Mouse (Mus musculus) left cerebral cortex, postnatal 36 days (tissue): ENCODE measurements around the gene Gm21969. TPM values are rescaled to one million over a fixed set of nuclear protein-coding genes. Genes with fewer than 3 reads are reported as not detected.

Experiments used
- DNase-seq, 2 experiments: peaks; one replicate each; pipeline ENCODE4 v3.0.0; 2021 to 2022; ENCODE audit warnings: low spot score in 2 of 2, mixed read lengths in 1 of 2
- intact Hi-C: fragments of 180-260 bp; cut with DNase I; formaldehyde crosslinking; loops from one replicate; pipeline ENCODE4 v1.15.1; 2025
- total RNA-seq, 2 experiments: library from RNA; stranded (reverse); gene quantifications; 2 replicates each; pipeline ENCODE4 v1.2.3; 2021

Gene Gm21969
- total RNA-seq, 2 experiments from 2014 or later = not detected

DNA sequence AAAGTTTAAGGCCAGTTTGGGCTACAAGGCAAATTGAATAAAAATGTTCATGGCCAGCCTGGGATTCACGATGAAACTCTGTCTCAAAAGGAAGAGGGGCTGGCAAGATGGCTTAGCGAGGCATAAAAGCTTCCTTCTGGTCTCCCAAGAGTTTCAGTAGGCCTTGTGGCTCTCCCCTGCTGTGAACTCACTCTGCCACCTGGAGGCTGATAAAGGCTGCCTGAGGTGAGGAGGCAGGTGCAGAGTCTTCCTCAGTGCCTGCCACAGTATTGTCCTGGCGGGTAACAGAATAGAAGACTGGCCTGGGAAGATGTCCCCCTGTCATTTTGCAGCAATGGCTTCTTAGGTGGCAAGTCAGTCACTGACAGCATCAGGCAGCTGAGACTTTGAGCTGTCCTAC, 20.1 kb upstream of the Gm21969 start:
- DNase-seq = no peak
- intact Hi-C loops = no loop called here

GRCm38 (mm10) chr4:139583629-139584245, 19.2 kb upstream of the Gm21969 start:
- no peak for DNase-seq
- intact Hi-C loops = no loop called here

GRCm38 (mm10) chr4:139584704-139585103, 18.3 kb upstream of the Gm21969 start:
- no peak for DNase-seq
- intact Hi-C loops = no loop called here

- no peak for DNase-seq
- intact Hi-C loops = no loop called here
These were observed 17.3 kb upstream of the Gm21969 start for GRCm38 (mm10) chr4:139585713-139586112.

DNA sequence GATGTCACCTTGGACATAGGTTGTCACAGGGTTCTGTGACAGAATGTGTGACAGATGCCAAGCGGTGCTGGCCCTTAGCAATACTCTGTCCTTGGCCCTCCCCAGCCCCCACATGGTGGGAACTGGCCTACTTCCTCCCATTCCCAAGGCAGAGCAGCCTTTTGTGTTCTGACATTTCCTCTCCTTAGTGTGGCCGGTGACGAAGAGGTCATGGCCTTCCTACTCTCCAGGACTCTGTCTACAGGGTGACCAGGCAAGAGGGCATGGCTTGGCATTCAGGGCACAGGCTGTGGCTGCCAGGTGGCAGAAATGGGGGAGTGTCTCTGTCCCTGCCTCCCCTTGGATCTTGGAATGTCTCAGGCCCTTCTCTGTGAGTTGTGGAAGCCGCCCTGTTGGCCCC, 15.6 kb upstream of the Gm21969 start:
- intact Hi-C loops = no loop called here
- DNase-seq = no peak

DNA sequence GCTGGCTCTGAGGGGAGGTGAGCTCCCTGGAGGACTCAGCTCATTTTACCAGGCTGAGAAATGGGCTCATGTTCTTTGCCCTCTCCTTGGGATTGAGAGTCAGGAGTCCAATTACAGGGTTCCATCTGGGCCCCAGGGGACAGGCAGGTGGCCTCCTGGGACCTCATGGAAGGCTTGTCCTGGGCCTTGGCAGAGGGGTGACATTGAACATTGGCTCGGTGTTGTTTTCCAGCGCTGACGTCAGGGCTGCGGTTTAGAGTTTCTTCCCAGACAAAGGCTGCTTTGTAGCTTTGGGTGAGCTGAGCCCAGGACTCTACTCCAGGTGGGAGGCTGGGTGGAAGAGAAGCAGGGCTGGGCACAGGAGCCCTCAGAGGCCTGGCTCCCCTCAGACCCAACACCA, 15.2 kb upstream of the Gm21969 start:
- no peak for DNase-seq
- intact Hi-C loops = no loop called here

DNA sequence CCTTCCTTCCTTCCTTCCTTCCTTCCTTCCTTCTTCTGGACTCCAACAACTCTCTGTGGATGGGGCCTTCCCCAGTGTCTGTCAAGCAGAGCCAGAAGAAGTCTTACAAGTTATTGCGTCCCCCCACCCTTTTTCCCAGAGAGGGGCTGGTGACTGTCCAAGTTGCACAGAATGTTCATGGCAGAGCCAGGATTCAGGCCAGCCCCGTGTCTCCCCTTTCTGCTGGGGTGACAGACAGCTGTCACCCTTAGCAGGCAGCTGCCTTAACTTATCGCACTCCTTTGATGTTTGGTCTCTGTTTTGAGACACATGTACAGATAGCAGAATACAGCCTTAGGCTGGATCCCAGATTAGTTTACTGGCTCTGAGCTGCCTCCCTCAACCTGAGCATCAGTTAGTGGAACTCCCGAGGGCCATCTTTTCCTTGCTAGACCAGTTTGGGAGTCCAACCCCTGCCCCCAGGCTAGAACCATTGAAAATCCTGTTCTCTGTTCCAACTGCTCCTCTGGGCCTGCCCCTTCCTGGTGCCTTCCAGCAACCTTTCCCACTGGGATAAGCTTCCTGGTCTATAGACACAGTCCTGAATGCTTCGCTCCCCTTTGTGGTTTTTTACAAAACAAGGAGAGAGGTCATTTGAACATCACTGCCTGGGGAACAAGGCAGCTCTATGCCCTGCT, 13.5 kb upstream of the Gm21969 start:
- no peak for DNase-seq
- intact Hi-C loops = no loop called here

- DNase-seq = no peak
- intact Hi-C loops = no loop called here
These were observed 12.5 kb upstream of the Gm21969 start for GRCm38 (mm10) chr4:139590446-139590845.

DNA sequence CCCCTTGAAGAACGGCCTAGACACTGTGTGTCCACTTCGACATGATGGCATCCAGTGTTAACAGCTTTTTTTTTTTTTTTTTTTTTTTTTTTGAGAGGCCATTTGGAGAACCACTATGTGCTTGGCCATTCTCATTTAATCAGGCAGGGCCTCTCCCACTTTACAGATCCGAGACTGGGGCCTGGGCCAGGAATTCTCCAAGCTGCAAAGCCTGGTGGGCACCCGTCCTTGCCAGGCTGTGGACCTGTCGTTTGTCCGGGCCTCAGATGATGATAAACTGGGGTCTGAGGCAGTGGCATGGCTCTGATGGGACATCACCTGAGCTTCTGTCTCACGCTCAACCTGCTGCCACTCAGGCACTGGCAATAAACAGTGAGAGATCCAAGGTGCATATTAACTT, 10.1 kb upstream of the Gm21969 start:
- intact Hi-C loops = no loop called here
- DNase-seq = no peak

DNA sequence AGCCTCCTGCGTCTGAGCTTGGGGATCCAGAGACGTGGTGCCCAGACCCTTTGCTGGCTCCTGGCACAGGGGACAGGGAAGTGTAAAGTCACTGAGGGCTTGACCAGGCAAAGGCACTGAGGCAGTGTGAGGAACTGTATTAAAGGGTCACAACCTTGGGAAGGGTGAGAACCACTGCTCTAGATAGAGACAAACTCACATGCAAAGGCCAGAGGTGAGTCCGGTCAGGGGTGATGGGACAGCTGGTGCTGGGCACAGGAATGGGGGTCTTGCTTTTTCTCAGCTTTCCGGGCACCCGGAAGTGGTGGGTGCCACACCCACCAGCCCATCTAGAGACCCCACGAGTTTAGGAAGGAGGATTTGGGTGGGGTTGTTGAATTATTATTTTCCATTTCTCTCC, 9.6 kb upstream of the Gm21969 start:
- intact Hi-C loops = no loop called here
- DNase-seq = no peak

- intact Hi-C loops = no loop called here
- no peak for DNase-seq
These were observed 8.9 kb upstream of the Gm21969 start for GRCm38 (mm10) chr4:139594062-139594461.

DNA sequence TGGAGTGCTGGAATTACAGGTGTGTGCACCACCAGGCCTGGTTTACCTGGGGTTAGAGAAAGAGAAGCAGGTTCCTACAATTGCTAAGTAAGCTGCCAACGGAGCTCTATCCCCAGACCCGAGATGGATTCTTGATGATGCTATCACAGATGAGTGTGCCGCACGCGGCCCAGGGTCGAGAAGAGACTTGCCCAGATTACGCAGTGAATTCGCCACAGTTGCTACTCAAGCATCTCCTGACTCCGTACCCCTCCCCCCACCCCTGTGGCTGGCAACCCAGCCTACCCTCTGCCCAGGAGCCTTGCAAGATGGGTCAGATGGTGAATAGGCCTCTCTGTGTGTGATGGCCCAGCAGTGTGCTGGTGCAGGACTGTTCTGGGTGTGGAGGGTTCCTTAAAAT, 6.3 kb upstream of the Gm21969 start:
- intact Hi-C loops = no loop called here
- no peak for DNase-seq

DNA sequence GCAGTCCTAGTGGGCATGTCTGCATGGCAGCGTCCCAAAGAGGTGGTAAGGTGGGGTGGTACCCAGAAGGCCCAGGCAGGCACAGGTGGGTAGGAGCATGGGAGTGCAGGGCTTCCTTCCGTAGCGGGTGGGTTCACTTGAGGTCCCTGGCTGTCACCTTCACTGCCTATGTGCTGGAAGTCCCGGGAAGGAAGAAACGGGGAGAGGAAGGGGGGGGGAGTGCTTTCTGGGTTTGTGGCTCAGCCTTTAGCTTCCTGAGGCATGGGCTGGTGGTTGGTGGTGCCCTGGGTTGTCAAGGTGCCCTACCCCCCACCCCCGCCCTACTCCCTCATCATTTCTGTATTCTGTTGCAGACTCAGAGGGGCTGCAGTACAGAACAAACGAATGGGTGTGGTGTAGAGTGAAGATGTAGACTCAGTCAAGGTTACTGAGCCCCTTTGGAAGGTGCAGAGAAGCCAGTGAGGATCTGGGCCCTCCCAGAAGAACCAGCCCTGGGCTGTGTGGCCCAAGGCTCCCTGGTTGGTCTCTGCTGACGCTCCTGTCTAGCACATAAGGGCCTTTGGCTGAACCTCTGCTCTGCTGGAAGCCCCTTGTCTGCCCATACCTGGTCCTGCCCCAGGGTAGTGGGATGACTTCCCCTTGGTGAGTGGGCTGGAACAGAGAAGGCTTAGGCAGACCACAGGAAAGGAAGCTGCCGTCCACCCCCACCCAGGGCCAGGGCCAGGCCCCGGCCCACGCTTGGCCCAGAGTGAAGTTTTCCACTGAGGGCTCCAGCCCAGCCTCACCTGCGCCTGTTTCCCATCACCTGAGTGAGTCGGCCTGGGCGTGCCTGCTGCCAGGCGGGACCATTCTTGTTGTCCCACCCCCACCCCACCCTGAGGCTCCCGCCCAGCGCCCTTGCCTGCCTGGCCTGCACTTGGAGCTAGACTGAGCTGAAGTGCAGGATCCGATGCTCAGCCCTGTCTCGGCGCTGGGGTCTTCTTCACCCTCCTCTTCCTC, 5.4 kb upstream of the Gm21969 start:
- intact Hi-C loops = no loop called here

DNA sequence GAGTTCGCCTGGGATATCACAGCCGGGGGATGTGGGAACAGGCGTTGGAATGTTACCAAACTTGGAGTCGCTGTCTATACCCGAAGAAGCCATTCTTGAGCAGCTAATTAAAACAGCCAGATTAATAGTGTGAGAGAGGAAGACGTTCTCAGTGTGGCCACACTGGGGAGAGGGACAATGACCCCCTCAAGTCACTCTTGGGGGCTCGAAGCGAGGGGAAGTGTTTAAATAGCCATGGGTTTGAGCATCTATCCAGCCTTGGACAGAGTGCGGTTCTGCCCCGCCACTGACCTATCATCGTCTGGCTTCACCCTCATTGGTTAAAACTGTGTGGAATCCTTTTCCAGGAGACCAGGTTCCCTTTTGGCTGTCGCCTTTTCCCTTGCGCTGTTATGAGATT, 4.6 kb upstream of the Gm21969 start:
- DNase-seq = no peak
- intact Hi-C loops = no loop called here

More for the DNA sequence above, 5.4 kb upstream of the Gm21969 start:
- no peak for DNase-seq

GRCm38 (mm10) chr4:139598950-139599518, 4.0 kb upstream of the Gm21969 start:
- intact Hi-C loops = no loop called here

DNA sequence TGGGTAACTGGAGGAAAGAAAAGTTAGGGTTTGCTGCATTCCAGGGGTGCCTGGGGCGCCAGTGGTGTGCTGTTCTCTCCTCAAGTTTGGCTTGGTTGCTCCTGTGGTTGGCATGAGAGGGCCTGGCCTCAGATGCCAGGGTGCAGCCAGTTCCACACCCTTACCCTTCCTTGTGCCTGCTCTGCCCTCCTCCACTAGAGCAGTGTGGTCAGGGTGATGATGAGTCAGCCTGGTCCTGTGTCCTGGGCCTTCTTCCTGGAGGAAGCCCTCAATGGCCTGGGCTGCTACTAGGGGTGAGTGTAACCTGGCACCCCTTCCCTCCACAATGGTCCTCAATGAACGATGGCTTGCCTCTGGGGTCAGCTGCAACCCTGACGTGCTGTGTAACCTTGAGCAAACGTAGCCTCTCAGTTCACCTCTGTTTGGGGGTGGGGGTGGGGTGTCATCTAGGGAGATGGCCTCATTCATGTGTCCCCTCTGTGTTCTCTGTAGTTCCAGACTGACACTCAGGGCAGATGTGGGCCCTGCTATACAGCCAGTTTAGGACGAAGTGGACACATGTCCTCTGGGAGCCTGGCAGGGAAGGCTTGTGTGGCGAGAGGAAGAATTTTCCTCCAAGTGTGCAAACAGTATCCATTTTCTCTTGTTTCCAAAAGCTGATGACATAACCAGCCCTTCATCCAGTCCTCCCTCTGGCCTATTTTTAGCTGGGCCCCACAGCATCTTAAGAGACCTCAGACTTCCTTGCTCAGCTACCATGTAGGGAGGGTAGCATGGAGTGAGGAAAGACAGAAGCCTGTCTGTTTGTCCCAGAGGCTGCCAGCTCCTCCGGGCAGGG, 1.2 kb upstream of the Gm21969 start:
- intact Hi-C loops = no loop called here
- DNase-seq = no peak

More at GRCm38 (mm10) chr4:139598950-139599518, 4.0 kb upstream of the Gm21969 start:
- peak in 1 of 2 experiments; percentile 58 for DNase-seq

DNA sequence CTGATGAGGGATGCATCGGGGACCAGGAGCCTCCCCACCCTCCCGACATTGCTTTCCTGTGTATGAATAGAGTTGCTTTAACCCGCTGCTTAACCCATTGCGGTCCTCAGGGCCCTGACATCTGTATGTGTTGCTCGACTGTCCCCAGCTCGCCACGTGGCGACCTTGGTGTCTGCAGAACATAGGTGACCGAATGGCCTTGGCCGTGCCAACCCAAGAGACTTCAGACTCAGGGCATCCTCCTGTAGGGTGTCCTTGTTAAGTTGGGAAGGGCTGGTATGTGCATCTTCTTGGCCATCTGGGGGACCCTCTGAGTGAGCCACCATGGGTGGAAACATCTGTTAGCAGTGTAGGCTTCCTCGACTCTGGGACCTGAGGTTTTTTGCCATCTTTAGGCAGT, 2.2 kb downstream of the Gm21969 start:
- intact Hi-C loops = no loop called here
- no peak for DNase-seq

DNA sequence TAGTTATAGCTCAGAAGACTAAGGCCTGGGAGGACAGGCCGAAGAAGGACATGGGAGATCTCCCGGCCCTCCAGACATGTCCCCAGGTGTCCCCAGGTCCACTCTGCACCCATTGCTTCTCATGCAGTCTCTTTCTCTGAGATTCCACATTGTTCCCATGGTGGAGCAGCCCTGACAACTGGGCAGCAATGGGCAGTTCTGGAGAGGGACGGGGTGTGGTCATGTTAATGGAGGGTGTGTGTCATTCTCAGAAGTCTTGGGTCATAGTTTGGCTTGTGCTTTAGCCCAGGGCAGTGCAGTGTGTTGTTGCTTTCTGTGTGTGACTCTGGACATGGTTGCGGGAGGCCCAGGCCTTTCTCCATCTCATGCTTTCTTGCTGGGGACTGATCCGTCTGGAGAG, 3.7 kb downstream of the Gm21969 start:
- DNase-seq = no peak
- intact Hi-C loops = no loop called here

DNA sequence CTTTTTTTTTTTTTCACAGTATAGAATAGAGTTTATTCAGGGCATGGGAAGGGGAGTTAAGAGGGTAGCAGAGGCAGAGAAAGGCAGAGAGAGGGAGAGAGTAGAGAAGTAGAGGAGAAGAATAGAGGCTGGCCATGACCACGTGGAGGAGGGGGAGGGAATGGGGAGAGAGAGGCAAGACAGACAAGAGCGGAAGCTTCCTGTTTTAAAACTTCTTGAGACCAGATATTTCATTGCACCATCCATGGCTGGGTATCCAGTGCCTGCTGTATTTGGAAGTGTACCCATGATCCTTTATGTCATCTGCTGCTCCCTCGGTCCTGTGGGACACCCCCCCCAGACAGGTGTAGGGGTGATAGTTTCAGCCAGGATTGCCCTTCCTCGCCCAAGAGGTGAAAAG, 6.0 kb downstream of the Gm21969 start:
- DNase-seq = no peak
- intact Hi-C loops = no loop called here
